ENCODE assay signal across 8 mouse cellular contexts in the genomic region with DNA sequence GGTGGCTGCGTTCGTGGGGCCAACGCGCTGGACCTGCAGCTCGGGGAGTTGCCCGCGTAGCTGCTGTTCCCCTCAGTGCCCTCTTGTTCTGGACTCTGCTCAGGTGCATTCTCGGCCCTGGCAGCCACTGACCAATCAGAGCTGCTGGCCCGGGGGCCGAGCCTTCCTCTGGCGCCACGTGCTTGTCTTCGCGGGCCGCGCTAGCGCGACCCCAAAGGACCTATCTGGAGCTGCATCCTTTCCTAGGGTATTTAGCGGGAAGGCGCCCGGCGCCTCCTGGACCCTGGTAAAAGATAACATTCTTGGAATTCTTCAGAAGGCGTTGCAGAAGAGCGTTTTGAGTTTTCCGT. TPM values are rescaled to one million over a fixed set of nuclear protein-coding genes. Genes with fewer than 3 reads are reported as not detected.
DNase-seq lines count a peak whose midpoint lies in the region; ATAC-seq and TF ChIP-seq lines count a peak whose summit lies in the region.

No protein-coding gene starts in this region.

- no peaks in the 10 kb centered on the region for H3K36me3 ChIP-seq in ES-E14 (ENCODE audit: control insufficient read depth, insufficient read depth, low read length, poor library complexity, severe bottlenecking)
- no peaks in the 10 kb centered on the region for H3K36me3 ChIP-seq in embryonic facial prominence, embryonic 14.5 days (ENCODE audit: control insufficient read depth, insufficient read depth, low read length)
- H3K36me3 ChIP-seq in heart, embryonic 13.5 days = peaks cover 13% of the 10 kb centered on the region
- 0 out of 2 replicates have a peak, but pooled peaks cover 3% of the 10 kb centered on the region for H3K36me3 ChIP-seq in kidney, embryonic 15.5 days
- H3K36me3 ChIP-seq in lung, embryonic 15.5 days = no peaks in the 10 kb centered on the region

- peak overlapping the region; percentile 86 to 98 for H3K4me3 ChIP-seq in ES-E14 (ENCODE audit: insufficient read depth in 1 of 2, low read depth in 1 of 2, low read length in 2 of 2, poor library complexity in 1 of 2, severe bottlenecking in 1 of 2)
- peak overlapping the region; percentile 88 for H3K4me3 ChIP-seq in embryonic facial prominence, embryonic 14.5 days (ENCODE audit: low read depth, low read length)
- peak overlapping the region; percentile 96 for H3K4me3 ChIP-seq in heart, embryonic 13.5 days
- peak overlapping the region; percentile 75 for H3K4me3 ChIP-seq in kidney, embryonic 15.5 days (replicated peaks)
- H3K4me3 ChIP-seq in lung, embryonic 15.5 days = peak overlapping the region; percentile 80

- peak overlapping the region; percentile 81; the same call in 1 of the 2 replicates for H3K27ac ChIP-seq in ES-E14 (ENCODE audit: insufficient read depth, low read depth, low read length, poor library complexity, severe bottlenecking)
- H3K27ac ChIP-seq in embryonic facial prominence, embryonic 14.5 days (replicated peaks; ENCODE audit: low read depth, low read length) = peak overlapping the region; percentile 73
- H3K27ac ChIP-seq in heart, embryonic 13.5 days (replicated peaks) = peak overlapping the region; percentile 94
- H3K27ac ChIP-seq in kidney, embryonic 15.5 days = peak overlapping the region; percentile 95
- peak overlapping the region; percentile 86 for H3K27ac ChIP-seq in lung, embryonic 15.5 days

- H3K4me1 ChIP-seq in ES-E14 (ENCODE audit: control insufficient read depth in 2 of 2, insufficient read depth in 2 of 2, low read length in 2 of 2, poor library complexity in 1 of 2) = peaks cover 2 to 3% of the 10 kb centered on the region in 2 experiments; a peak in 1 of 4 replicates
- H3K4me1 ChIP-seq in embryonic facial prominence, embryonic 14.5 days (ENCODE audit: control insufficient read depth, insufficient read depth, low read length) = peaks cover 12% of the 10 kb centered on the region; the same call in 1 of the 2 replicates
- peaks cover 33% of the 10 kb centered on the region for H3K4me1 ChIP-seq in heart, embryonic 13.5 days
- peaks cover 12% of the 10 kb centered on the region for H3K4me1 ChIP-seq in kidney, embryonic 15.5 days
- H3K4me1 ChIP-seq in lung, embryonic 15.5 days = peaks cover 19% of the 10 kb centered on the region

- H3K4me2 ChIP-seq in embryonic facial prominence, embryonic 14.5 days (ENCODE audit: low read depth, low read length) = peak overlapping the region; percentile 70
- H3K4me2 ChIP-seq in heart, embryonic 13.5 days = peak overlapping the region; percentile 89
- peak overlapping the region; percentile 90 for H3K4me2 ChIP-seq in kidney, embryonic 15.5 days
- H3K4me2 ChIP-seq in lung, embryonic 15.5 days = peak overlapping the region; percentile 70

- H3K9ac ChIP-seq in ES-E14 (ENCODE audit: insufficient read depth, low read depth, low read length, poor library complexity, severe bottlenecking) = peak overlapping the region; percentile 88
- H3K9ac ChIP-seq in embryonic facial prominence, embryonic 14.5 days (ENCODE audit: low read depth, low read length) = peak overlapping the region; percentile 68
- peak overlapping the region; percentile 84 for H3K9ac ChIP-seq in heart, embryonic 13.5 days
- H3K9ac ChIP-seq in kidney, embryonic 15.5 days = peak overlapping the region; percentile 62
- peak overlapping the region; percentile 55 for H3K9ac ChIP-seq in lung, embryonic 15.5 days

- 0% methylated on average over 18 of the region's 25 CpGs for WGBS in embryonic facial prominence, embryonic 14.5 days
- under 1% methylated on average over 25 of the region's 25 CpGs for WGBS in heart, embryonic 13.5 days
- under 1% methylated on average over 25 of the region's 25 CpGs for WGBS in kidney, embryonic 15.5 days
- under 1% methylated on average over 25 of the region's 25 CpGs for WGBS in lung, embryonic 15.5 days

- no peaks in the 10 kb centered on the region for H3K9me3 ChIP-seq in ES-E14 (ENCODE audit: control insufficient read depth, insufficient read depth, low read depth, low read length)
- no peaks in the 10 kb centered on the region for H3K9me3 ChIP-seq in embryonic facial prominence, embryonic 14.5 days (ENCODE audit: control insufficient read depth, low read length)
- peaks cover 5% of the 10 kb centered on the region; the same call in 1 of the 2 replicates for H3K9me3 ChIP-seq in heart, embryonic 13.5 days
- no peaks in the 10 kb centered on the region for H3K9me3 ChIP-seq in kidney, embryonic 15.5 days (replicated peaks)
- H3K9me3 ChIP-seq in lung, embryonic 15.5 days = no peaks in the 10 kb centered on the region

- DNase-seq in ES-E14 (ENCODE audit: low read depth, low spot score) = peak; percentile 51
- peak; percentile 63 for DNase-seq in adrenal gland, postnatal 25 days
- peak; percentile 84 for DNase-seq in embryonic facial prominence, embryonic 14.5 days (ENCODE audit: low spot score)
- peak; percentile 50 for DNase-seq in ovary, postnatal 10 days (ENCODE audit: low spot score)

- peak; percentile 81 for ATAC-seq in embryonic facial prominence, embryonic 14.5 days (ENCODE audit: low read depth)
- ATAC-seq in heart, embryonic 13.5 days (ENCODE audit: extremely low read depth, insufficient number of reproducible peaks, low FRiP score, low TSS enrichment) = peak; percentile 69
- ATAC-seq in kidney, embryonic 15.5 days (replicated peaks; ENCODE audit: low FRiP score) = peak; percentile 88
- peak; percentile 83 for ATAC-seq in lung, embryonic 15.5 days (ENCODE audit: borderline replicate concordance, extremely low read depth, low FRiP score, low TSS enrichment)
- ATAC-seq in erythroid progenitor cell, adult 5-6 weeks (replicated peaks; ENCODE audit: low FRiP score, poor library complexity, severe bottlenecking) = no peak; the same call in 1 of the 2 replicates

- in situ Hi-C loops in ES-E14 (cut with MboI; ENCODE audit: low sequenced_read_pairs in 2 of 2, unreplicated experiment in 2 of 2) = no loop called here

- no peaks in the 10 kb centered on the region for H3K27me3 ChIP-seq in embryonic facial prominence, embryonic 14.5 days (replicated peaks; ENCODE audit: control insufficient read depth, insufficient read depth, low read length)
- no peaks in the 10 kb centered on the region for H3K27me3 ChIP-seq in heart, embryonic 13.5 days (replicated peaks)
- no peaks in the 10 kb centered on the region for H3K27me3 ChIP-seq in kidney, embryonic 15.5 days
- H3K27me3 ChIP-seq in lung, embryonic 15.5 days = no peaks in the 10 kb centered on the region

TF ChIP-seq in ES-E14, 5 proteins besides CTCF, POLR2A, EP300 and RAD21:
- no peak for TF ChIP-seq ZC3H11A (IDR thresholded peaks at IDR 0.05; ENCODE audit: borderline replicate concordance, low read depth, low read length)
- TF ChIP-seq ZNF384 (IDR thresholded peaks at IDR 0.05; ENCODE audit: low read depth, low read length) = no peak
- no peak for TF ChIP-seq CHD2 (IDR thresholded peaks at IDR 0.05; ENCODE audit: low read depth, low read length)
- no peak for TF ChIP-seq HCFC1 (IDR thresholded peaks at IDR 0.05; ENCODE audit: borderline replicate concordance, insufficient read depth, low read length)
- no peak for TF ChIP-seq MAFK (IDR thresholded peaks at IDR 0.05; ENCODE audit: insufficient read depth, low read depth, low read length)

RNA-seq across cellular contexts. Expression of a gene that starts 0.4 kb away (rescaled TPM):
- 113 and 164 TPM in 2 replicates for total RNA-seq in ES-E14 (2012; rRNA removed)
- 108 and 122 TPM in 2 replicates for total RNA-seq in adrenal gland, postnatal 25 days (2021)
- polyA plus RNA-seq in embryonic facial prominence, embryonic 14.5 days (2014; fragmentation: Nextera tagmentation; extraction: Ambion mirVana) = 131 and 133 TPM in 2 replicates
- 242 and 253 TPM in 2 replicates for polyA plus RNA-seq in heart, embryonic 13.5 days (2015; fragmentation: Nextera tagmentation; extraction: Ambion mirVana)
- 156 and 168 TPM in 2 replicates for polyA plus RNA-seq in kidney, embryonic 15.5 days (2015; fragmentation: Nextera tagmentation; extraction: Ambion mirVana)
- polyA plus RNA-seq in lung, embryonic 15.5 days (2015; fragmentation: Nextera tagmentation; extraction: Ambion mirVana) = 197 and 203 TPM in 2 replicates
- 28.1 and 67.1 TPM in 2 replicates for total RNA-seq in erythroid progenitor cell, adult 5-6 weeks (2015; ENCODE audit: low replicate concordance)
- total RNA-seq in erythroid progenitor cell, adult 5-6 weeks (2017; ENCODE audit: low replicate concordance) = 31.3 and 66.4 TPM in 2 replicates

RNA-seq across cellular contexts. Expression of a gene that starts 0.4 kb away (rescaled TPM):
- 42.4 and 48.5 TPM in 2 replicates for total RNA-seq in ES-E14 (2012; rRNA removed)
- 83.4 and 93.1 TPM in 2 replicates for total RNA-seq in adrenal gland, postnatal 25 days (2021)
- polyA plus RNA-seq in embryonic facial prominence, embryonic 14.5 days (2014; fragmentation: Nextera tagmentation; extraction: Ambion mirVana) = 86.4 and 94.2 TPM in 2 replicates
- 59.6 and 64.6 TPM in 2 replicates for polyA plus RNA-seq in heart, embryonic 13.5 days (2015; fragmentation: Nextera tagmentation; extraction: Ambion mirVana)
- polyA plus RNA-seq in kidney, embryonic 15.5 days (2015; fragmentation: Nextera tagmentation; extraction: Ambion mirVana) = 74.6 and 77.8 TPM in 2 replicates
- 68.8 and 77.8 TPM in 2 replicates for polyA plus RNA-seq in lung, embryonic 15.5 days (2015; fragmentation: Nextera tagmentation; extraction: Ambion mirVana)
- 9.7 and 18.4 TPM in 2 replicates for total RNA-seq in erythroid progenitor cell, adult 5-6 weeks (2015; ENCODE audit: low replicate concordance)
- total RNA-seq in erythroid progenitor cell, adult 5-6 weeks (2017; ENCODE audit: low replicate concordance) = 34.5 and 53.3 TPM in 2 replicates
